Mouse (Mus musculus) stomach, embryonic 14.5 days (tissue): Measurements from ENCODE around the gene Olfr324. TPM values are rescaled to one million over a fixed set of nuclear protein-coding genes. Genes with fewer than 3 reads are reported as not detected.

Source experiments
- ATAC-seq: fragments of 200-750 bp; cut with Nextera tagmentation; 2 replicates; pipeline ENCODE4 v1.8.0; 2017; ENCODE audit warnings: low read depth, moderate TSS enrichment; ENCODE audit not compliant: insufficient number of reproducible peaks, insufficient read depth, low FRiP score
- H3K27ac ChIP-seq: fragments of 300-500 bp; sonication (generic); 2 replicates; pipeline ENCODE4 v1.5.1; 2014; ENCODE audit warnings: mild to moderate bottlenecking, low read length, moderate library complexity, mixed read lengths
- H3K27me3 ChIP-seq: fragments of 300-500 bp; sonication (generic); 2 replicates; pipeline ENCODE4 v1.6.1; 2014; ENCODE audit warnings: low read length, control low read depth, mixed read lengths; ENCODE audit not compliant: control insufficient read depth, insufficient read depth
- H3K36me3 ChIP-seq: fragments of 300-500 bp; sonication (generic); 2 replicates; pipeline ENCODE4 v1.6.1; 2014; ENCODE audit warnings: mild to moderate bottlenecking, control low read depth, low read length, moderate library complexity, mixed read lengths; ENCODE audit not compliant: control insufficient read depth, insufficient read depth
- H3K4me1 ChIP-seq: fragments of 300-500 bp; sonication (generic); 2 replicates; pipeline ENCODE4 v1.6.1; 2014; ENCODE audit warnings: low read length, control low read depth, mixed read lengths; ENCODE audit not compliant: control insufficient read depth, insufficient read depth
- H3K4me2 ChIP-seq: fragments of 300-500 bp; sonication (generic); replicated peaks from 2 replicates; pipeline ENCODE4 v1.6.1; 2014; ENCODE audit warnings: low read depth, low read length, control low read depth
- H3K4me3 ChIP-seq: fragments of 300-500 bp; sonication (generic); 2 replicates; pipeline ENCODE4 v1.5.1; 2014; ENCODE audit warnings: low read depth, low read length, control low read depth
- H3K9ac ChIP-seq: fragments of 300-500 bp; sonication (generic); replicated peaks from 2 replicates; pipeline ENCODE4 v1.6.1; 2014; ENCODE audit warnings: low read depth, mild to moderate bottlenecking, control low read depth, low read length, moderate library complexity, mixed read lengths
- H3K9me3 ChIP-seq: fragments of 300-500 bp; sonication (generic); 2 replicates; pipeline ENCODE4 v1.6.1; 2016; ENCODE audit warnings: low read depth, low read length, control low read depth; ENCODE audit not compliant: control insufficient read depth
- WGBS: fragments of 180-500 bp; shearing (Covaris S2); extraction: QIAGEN DNeasy Blood & Tissue Kit; methylation state at CpG from one replicate; pipeline ENCODE4 v1.1.7; 2014; 5-methylcytosine and 5-hydroxymethylcytosine counted together
- polyA plus RNA-seq: library from polyadenylated mRNA; unstranded; fragments of >200 nt; fragmentation: Nextera tagmentation; extraction: Ambion mirVana; gene quantifications from 2 replicates; pipeline ENCODE4 v1.2.1, GENCODE M21; 2014

Olfr324 gene
- polyA plus RNA-seq = not detected in 2 replicates

GRCm38 (mm10) chr11:58594814-58595213 lies at the start of gene Olfr324:
Olfr324 (plus strand) TSS chr11:58595114.
- no peaks in the 10 kb centered on the region for H3K9me3 ChIP-seq
- H3K9ac ChIP-seq = no peak within 1 kb of the TSS
- no peaks in the 10 kb centered on the region for H3K36me3 ChIP-seq
- WGBS = 76% methylated on average over 6 of the region's 6 CpGs
- ATAC-seq = no peak
- H3K4me2 ChIP-seq = no peak within 1 kb of the TSS
- H3K4me3 ChIP-seq = no peak within 1 kb of the TSS
- no peaks in the 10 kb centered on the region for H3K27me3 ChIP-seq
- H3K27ac ChIP-seq = no peak within 1 kb of the TSS
- no peaks in the 10 kb centered on the region for H3K4me1 ChIP-seq

GRCm38 (mm10) chr11:58546322-58546721 lies 48.6 kb upstream of the Olfr324 start, which contains the start of gene Olfr329-ps:
Olfr329-ps (minus strand) TSS chr11:58546422.
- H3K9ac ChIP-seq = no peak within 1 kb of the TSS
- no peaks in the 10 kb centered on the region for H3K36me3 ChIP-seq
- 75% methylated on average over 5 of the region's 5 CpGs for WGBS
- no peak within 1 kb of the TSS for H3K27ac ChIP-seq
- H3K9me3 ChIP-seq = no peaks in the 10 kb centered on the region
- no peak within 1 kb of the TSS for H3K4me2 ChIP-seq
- H3K4me1 ChIP-seq = no peaks in the 10 kb centered on the region
- no peak for ATAC-seq
- H3K4me3 ChIP-seq = no peak within 1 kb of the TSS
- H3K27me3 ChIP-seq = no peaks in the 10 kb centered on the region

DNA sequence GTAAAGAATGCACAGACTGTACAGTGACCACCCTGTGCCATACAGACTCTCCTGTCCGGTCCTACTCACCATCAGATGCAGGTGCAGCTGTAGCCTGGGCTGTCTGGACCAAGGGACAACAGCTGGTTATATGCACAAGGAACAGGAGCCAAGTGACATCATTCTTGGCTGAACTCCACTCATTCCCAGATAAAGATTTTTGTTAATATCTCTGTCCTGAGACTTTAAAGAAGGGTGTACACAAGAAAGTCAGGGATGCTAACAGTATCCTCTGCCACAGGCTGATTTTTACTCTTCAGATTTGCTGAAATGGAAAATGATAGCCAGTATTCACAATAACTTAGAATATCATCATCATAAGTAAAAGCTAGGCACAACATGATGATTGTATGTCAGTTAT lies 39.4 kb upstream of the Olfr324 start, which contains the start of gene Olfr328:
Gene Olfr328 (minus strand): TSS at position 101 of the 400 bp plus-strand sequence.
- Histone ChIP-seq H3K4me2 (no peak within 1 kb of the TSS), H3K27me3 (no peaks in the 10 kb centered on the region), H3K9me3 (no peaks in the 10 kb centered on the region), H3K27ac (no peak within 1 kb of the TSS), H3K9ac (no peak within 1 kb of the TSS), H3K36me3 (no peaks in the 10 kb centered on the region), H3K4me1 (no peaks in the 10 kb centered on the region), H3K4me3 (no peak within 1 kb of the TSS)
- 71% methylated on average over 1 of the region's 1 CpGs for WGBS
- no peak for ATAC-seq

DNA sequence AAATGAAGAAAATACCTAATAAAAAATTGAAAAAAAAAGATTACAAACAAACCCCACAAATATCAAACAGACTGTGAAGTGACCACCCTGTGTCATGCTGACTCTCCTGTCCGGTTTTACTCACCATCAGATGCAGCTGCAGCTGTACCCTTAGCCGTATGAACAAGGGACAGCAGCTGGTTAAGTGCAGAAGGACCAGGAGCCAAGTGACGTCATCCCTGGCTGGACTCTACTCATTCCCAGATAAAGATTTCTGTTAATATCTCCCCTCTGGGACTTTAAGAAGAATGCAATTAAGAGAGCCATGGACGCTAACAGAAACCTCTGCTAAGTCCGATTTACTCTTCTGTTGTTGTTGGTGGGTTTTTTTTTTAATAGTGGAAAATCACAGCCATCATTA lies 24.5 kb upstream of the Olfr324 start, which contains the start of gene Olfr224:
Gene Olfr224 (minus strand): TSS at position 149 of the 400 bp plus-strand sequence.
- no peak within 1 kb of the TSS for H3K4me2 ChIP-seq
- WGBS = 73% methylated on average over 5 of the region's 5 CpGs
- H3K4me1 ChIP-seq = no peaks in the 10 kb centered on the region
- ATAC-seq = no peak
- H3K4me3 ChIP-seq = no peak within 1 kb of the TSS
- no peaks in the 10 kb centered on the region for H3K36me3 ChIP-seq
- no peaks in the 10 kb centered on the region for H3K27me3 ChIP-seq
- no peak within 1 kb of the TSS for H3K9ac ChIP-seq
- H3K9me3 ChIP-seq = no peaks in the 10 kb centered on the region
- H3K27ac ChIP-seq = no peak within 1 kb of the TSS

DNA sequence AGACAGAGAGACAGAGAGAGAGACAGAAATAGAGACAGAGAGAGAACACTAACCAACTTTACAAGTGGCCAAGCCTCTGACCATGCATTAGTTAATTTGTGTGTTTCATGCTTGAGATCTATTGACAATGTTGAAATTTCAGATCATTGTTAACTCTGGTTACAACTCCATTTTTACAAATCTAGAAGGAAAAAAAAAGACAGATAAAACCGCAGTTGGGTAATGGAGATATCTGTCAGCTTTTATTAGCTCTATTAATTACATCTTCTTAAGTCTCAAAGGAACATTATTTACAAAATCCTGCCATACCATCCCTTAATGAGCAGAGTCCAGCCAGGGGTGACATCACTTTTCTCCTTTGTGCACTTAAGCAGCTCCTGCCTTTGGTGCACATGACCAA lies 17.5 kb upstream of the Olfr324 start, which contains the start of gene Olfr325:
Gene Olfr325 (plus strand): TSS at position 301 of the 400 bp plus-strand sequence.
- no peak within 1 kb of the TSS for H3K27ac ChIP-seq
- no peaks in the 10 kb centered on the region for H3K36me3 ChIP-seq
- H3K4me2 ChIP-seq = no peak within 1 kb of the TSS
- no peaks in the 10 kb centered on the region for H3K27me3 ChIP-seq
- 55% methylated on average over 1 of the region's 1 CpGs for WGBS
- H3K4me3 ChIP-seq = no peak within 1 kb of the TSS
- no peaks in the 10 kb centered on the region for H3K4me1 ChIP-seq
- no peak for ATAC-seq
- no peaks in the 10 kb centered on the region for H3K9me3 ChIP-seq
- no peak within 1 kb of the TSS for H3K9ac ChIP-seq

- Histone ChIP-seq H3K36me3 (no peaks in the 10 kb centered on the region), H3K4me3 (no peak overlapping the region), H3K27ac (no peak overlapping the region), H3K27me3 (no peaks in the 10 kb centered on the region), H3K4me1 (no peaks in the 10 kb centered on the region), H3K9ac (no peak overlapping the region), H3K9me3 (no peaks in the 10 kb centered on the region), H3K4me2 (no peak overlapping the region)
- WGBS = 77% methylated on average over 8 of the region's 8 CpGs
- ATAC-seq = no peak
These were observed 16.3 kb upstream of the Olfr324 start for GRCm38 (mm10) chr11:58578636-58579035.

DNA sequence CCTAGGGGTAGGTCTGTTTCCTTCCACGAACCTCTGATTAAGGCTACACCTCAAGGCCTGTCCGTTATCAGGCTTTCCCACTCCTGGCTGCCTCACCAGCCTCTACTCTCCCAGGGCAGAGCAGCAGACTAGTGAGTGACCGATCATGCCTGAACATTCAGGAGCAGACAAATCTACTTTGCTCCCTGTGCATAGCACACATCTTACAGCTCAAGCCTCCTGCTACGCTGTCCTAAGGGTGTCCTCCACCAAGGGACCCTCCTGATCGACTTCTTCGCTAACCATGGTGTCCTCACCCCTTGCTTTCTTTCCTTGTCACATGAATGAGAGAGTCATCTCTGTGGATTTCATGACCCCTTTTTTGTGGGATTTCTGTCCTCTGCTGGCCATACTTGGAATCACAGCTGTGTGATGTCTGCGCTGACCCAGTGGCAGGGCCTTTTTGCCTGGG lies 7.0 kb upstream of the Olfr324 start:
- Histone ChIP-seq H3K27me3 (no peaks in the 10 kb centered on the region), H3K4me2 (no peak overlapping the region), H3K36me3 (no peaks in the 10 kb centered on the region), H3K9me3 (no peaks in the 10 kb centered on the region), H3K27ac (no peak overlapping the region), H3K4me3 (no peak overlapping the region), H3K4me1 (no peaks in the 10 kb centered on the region), H3K9ac (no peak overlapping the region)
- WGBS = 72% methylated on average over 7 of the region's 7 CpGs
- ATAC-seq = no peak

DNA sequence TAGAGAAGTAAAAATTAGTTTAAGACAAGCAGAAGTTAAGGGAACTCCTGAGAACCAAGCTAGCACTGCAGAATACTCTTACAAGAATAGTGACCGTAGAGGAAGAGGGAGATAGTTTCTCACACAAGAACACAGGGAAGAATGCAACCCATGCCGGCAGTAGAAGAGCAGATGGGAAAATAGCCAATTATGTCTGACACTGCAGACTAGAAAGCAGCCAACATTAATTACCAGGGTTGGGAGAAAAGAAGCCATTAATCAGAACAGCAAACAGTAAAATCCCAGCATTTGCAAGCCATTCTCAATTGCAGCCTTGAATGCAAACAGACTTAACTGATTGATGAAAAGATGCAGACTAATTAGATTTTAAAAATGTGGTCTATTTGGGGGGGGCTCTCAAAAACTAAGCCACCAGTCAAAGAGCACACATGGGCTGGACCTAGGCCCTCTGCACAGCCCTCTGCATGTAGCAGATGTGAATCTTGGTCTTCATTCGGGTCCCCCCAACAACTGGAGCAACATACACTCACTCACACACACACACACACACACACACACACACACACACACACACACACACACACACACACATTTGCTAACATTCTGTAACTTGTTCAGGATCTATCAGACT lies 6.2 kb upstream of the Olfr324 start:
- no peak for ATAC-seq
- no peak overlapping the region for H3K4me3 ChIP-seq
- 60% methylated on average over 3 of the region's 3 CpGs for WGBS

GRCm38 (mm10) chr11:58597837-58598236 lies 2.9 kb downstream of the Olfr324 start:
- ATAC-seq = no peak

More for the DNA sequence above, 6.2 kb upstream of the Olfr324 start:
- Histone ChIP-seq H3K4me1 (no peaks in the 10 kb centered on the region), H3K27me3 (no peaks in the 10 kb centered on the region), H3K9me3 (no peaks in the 10 kb centered on the region), H3K27ac (no peak overlapping the region), H3K9ac (no peak overlapping the region), H3K4me2 (no peak overlapping the region), H3K36me3 (no peaks in the 10 kb centered on the region)

More at GRCm38 (mm10) chr11:58597837-58598236, 2.9 kb downstream of the Olfr324 start:
- H3K4me1 ChIP-seq = no peaks in the 10 kb centered on the region
- no peak overlapping the region for H3K27ac ChIP-seq
- WGBS = 81% methylated on average over 13 of the region's 13 CpGs
- H3K4me2 ChIP-seq = no peak overlapping the region
- no peaks in the 10 kb centered on the region for H3K27me3 ChIP-seq
- H3K36me3 ChIP-seq = no peaks in the 10 kb centered on the region
- no peaks in the 10 kb centered on the region for H3K9me3 ChIP-seq
- no peak overlapping the region for H3K9ac ChIP-seq
- no peak overlapping the region for H3K4me3 ChIP-seq
